Mouse (Mus musculus): ENCODE data around the gene Btaf1. TPM values are rescaled to one million over a fixed set of nuclear protein-coding genes. Genes with fewer than 3 reads are reported as not detected.

Gene Btaf1
- total RNA-seq (2021) = 10 to 100 TPM; 27.4 to 28.6 TPM

DNA sequence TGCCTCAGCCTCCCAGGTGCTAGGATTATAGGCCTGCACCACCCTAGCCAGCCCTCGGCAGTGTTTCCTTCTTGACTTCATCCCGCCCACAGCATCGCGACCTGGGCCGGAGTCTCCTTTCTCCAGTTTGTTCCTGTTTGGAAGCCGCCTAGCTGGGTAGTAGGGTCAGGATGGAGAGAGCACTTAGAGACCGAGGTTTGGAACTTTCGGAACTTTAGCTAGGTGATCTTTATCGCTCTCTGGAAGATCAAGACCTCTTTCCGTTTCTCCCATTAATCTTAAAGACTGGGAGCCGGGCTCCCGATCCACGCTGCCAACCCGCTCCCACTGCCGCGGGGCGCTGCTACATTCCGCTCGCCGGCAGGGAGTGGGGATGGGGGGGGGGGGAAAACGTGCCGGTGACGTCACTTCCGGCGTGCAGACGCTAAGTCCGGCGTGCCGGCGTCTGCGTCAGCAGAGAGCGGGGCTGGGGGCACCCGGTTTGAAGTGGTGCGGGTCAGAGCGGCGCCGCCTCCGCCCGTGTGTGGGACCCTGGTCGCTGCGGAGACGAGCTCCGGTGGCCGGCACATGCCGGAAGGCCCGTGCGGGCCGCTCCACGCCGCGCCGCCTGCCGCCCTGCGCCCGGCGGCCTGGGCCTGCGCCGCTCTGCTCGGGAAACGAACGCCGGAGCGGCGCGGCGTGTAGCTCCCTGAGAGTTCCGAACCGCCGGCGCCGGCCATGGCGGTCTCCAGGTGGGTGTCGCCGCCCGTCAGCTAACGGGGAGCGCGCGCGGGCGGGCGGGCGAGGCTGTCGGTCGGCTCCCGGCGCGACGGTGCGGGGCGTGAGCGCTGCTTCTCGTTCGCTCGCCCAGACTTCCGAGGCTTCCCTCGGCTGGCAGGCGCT, at the start of gene Btaf1:
Btaf1 (plus strand) TSS at position 409 of the 882 bp plus-strand sequence.
- DNase-seq = peak; percentile 83

- DNase-seq = no peak
Observed at GRCm38 (mm10) chr19:36877329-36877728, 48.5 kb upstream of the Btaf1 start.

GRCm38 (mm10) chr19:36878743-36879495, 47.0 kb upstream of the Btaf1 start:
- DNase-seq = no peak

DNA sequence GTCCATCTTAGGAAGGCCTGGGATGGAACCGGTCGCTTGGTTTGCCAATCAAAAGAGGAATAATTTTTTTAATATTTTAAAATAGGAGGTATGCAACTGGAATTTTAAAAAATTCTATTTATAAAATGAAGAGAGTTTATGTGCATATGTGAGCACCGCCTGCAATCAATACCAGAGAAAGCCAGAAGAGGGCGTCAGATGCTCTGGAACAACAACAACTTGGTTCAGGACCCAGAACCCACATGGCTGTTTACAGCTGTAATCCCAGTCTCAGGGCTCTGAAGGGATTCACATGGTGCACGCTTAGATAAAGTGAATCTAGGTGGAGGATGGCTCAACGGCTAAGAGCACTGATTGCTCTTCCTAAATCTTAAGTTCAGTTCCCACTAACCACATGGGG, 42.8 kb upstream of the Btaf1 start:
- DNase-seq = no peak

- no peak for DNase-seq
Observed at GRCm38 (mm10) chr19:36886316-36886715, 39.6 kb upstream of the Btaf1 start.

- no peak for DNase-seq
Observed at GRCm38 (mm10) chr19:36887706-36888105, 38.2 kb upstream of the Btaf1 start.

DNA sequence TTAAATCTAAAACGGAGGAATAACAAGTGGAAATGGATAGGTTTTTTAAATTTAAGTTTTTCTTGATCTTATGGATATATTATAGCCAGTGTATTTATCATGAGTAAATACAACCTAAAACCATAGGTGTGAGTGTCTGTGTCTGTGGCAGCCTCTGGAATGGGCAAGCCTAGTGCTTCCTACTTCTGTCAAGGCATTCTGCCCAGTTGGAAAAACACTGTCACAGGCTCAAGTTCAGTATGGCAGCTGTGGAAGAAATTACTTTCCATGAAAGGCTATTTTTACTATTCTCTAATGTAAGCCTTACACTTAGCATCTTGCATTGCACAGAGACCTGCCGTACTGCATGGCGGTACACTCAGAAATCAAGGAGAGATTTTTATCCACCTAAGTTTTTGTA, 34.1 kb upstream of the Btaf1 start:
- DNase-seq = no peak

- DNase-seq = no peak
Observed at GRCm38 (mm10) chr19:36896791-36897569, 28.9 kb upstream of the Btaf1 start.

GRCm38 (mm10) chr19:36897778-36898177, 28.1 kb upstream of the Btaf1 start:
- no peak for DNase-seq

DNA sequence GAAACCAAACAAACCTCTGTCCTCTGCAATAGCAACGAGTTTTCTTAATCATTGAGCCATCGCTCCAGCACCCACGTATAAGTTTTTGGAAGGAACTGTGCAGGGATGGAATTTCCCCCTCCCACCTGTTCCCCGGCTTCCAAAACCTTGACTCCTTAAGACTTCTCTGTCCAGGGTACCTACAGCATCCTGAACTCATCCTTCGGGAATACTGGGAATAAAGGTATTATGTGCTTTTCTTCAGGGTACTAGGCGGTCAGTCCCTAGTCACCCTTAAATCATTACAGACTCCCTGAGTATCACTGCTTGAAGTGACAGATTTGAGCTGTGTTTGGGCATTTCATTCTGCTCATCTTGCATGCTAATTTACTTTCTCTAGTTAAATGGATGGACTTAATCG, 22.5 kb upstream of the Btaf1 start:
- DNase-seq = no peak

GRCm38 (mm10) chr19:36904211-36905007, 21.5 kb upstream of the Btaf1 start:
- DNase-seq = peak; percentile 19 to 59

DNA sequence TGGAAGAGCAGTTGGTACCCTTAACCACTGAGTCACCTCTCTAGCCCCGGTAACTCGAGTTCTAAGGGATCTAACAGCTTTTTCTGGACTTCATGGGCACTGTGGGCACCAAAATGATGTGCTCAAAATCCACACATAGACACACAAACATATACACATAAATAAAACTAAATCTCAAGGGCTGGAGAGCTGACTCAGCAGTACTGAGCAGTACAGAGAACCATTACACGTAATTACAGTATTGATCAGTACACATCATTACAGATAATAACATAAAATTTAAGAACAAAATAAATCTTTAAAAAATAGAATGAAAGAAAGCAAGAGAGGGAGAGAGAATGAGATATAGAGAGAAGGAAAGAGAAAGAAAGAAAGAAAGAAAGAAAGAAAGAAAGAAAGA, 16.7 kb upstream of the Btaf1 start:
- no peak for DNase-seq

DNA sequence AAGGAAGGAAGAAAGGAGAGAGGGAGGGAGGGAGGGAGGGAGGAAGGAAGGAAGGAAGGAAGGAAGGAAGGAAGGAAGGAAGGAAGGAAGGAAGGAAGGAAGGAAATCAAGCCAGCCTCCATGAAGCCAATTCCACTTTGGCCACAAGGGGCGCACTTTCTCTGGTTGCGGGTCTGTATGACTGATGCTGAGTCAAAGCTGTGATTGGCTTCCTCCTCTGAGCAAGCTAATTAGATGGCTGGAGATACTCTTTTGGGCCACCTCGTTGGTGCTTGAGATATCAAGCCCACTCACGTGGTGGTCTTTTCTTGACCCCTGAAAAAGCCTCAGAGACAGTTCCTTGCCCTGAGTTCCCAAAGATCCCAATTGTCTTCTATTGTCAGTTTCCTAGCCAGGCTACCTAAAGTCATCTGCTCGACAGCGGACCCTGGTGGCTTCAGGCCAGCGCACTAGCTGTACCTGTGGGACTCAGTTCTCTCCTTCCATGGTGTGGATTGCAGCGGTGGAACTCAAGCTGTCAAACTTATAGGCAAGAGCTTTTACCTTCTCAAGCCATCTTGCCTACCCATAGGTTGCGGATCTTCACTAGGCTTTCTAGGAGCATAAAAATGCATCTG, 16.1 kb upstream of the Btaf1 start:
- no peak for DNase-seq

DNA sequence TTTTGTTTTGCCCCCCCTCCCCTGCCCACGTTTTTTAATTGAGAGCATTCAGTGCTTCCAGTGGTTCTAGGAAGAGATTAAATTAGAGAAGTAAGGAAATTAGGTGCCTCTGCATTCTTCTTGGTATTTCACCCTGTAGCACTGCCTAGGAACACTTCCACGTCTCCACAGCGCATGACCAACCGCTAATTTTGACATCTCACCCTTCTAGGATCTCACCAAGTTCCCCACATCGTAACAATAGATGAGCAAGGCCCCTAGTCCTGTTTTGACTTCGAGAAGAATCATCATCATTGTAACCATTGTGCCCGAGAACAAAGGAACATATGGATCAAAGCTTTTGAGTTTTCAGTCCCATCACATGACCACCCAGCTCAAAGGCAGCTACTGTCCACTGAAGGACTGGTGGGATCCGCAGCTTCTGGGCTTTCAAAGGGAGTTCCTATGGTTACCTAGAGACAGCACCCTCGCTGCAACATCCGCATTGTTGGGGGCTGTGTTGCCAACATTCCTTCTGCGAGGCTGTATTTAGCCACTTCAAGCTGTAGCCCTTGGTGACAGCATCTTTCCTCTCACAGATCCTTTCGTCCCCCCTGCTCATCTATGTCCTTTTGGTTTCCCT, 15.3 kb upstream of the Btaf1 start:
- DNase-seq = peak; percentile 27 to 32

GRCm38 (mm10) chr19:36913064-36913463, 12.8 kb upstream of the Btaf1 start:
- no peak for DNase-seq

DNA sequence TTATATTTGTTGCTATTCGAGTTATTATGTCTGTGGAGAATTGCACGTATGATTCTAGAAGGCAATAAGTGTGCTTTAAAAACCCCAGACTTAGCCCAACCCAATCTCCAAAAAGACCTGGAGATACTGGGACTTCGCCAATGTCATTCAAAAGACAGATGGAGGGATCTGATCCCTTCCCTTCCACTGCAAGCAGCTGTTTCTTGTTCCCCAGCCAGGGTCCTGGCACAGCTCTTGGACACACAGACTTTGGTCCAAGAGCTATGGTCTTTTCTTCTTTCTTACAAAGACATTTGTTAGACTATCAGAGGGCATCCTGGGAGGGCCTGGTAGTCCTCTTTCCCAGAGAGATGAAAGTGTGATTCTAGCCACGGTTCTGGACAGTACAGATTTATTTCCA, 9.7 kb upstream of the Btaf1 start:
- no peak for DNase-seq

DNA sequence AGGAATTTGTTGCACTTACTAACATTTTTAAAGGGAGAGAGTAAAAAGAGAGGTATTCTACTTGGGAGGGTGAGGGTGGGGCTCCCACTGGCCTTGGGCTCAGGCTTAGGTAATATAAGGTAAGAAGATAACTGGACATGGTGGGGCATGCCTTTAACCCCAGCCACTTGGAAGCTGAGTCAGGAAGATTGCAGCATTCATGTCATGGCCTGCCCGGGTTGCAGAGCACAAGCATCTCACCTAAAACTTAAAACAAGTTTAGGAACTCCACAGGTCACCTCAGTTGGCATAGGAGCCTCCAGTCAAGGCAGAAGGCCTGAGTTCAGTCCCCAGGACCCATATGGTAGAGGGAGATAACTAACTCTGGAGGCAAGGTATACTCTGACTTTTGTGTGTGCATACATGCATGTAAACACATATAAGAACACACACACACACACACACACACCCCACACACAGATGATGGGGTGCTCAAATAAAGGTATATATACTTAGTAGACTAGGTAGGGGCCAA, 8.9 kb upstream of the Btaf1 start:
- no peak for DNase-seq

DNA sequence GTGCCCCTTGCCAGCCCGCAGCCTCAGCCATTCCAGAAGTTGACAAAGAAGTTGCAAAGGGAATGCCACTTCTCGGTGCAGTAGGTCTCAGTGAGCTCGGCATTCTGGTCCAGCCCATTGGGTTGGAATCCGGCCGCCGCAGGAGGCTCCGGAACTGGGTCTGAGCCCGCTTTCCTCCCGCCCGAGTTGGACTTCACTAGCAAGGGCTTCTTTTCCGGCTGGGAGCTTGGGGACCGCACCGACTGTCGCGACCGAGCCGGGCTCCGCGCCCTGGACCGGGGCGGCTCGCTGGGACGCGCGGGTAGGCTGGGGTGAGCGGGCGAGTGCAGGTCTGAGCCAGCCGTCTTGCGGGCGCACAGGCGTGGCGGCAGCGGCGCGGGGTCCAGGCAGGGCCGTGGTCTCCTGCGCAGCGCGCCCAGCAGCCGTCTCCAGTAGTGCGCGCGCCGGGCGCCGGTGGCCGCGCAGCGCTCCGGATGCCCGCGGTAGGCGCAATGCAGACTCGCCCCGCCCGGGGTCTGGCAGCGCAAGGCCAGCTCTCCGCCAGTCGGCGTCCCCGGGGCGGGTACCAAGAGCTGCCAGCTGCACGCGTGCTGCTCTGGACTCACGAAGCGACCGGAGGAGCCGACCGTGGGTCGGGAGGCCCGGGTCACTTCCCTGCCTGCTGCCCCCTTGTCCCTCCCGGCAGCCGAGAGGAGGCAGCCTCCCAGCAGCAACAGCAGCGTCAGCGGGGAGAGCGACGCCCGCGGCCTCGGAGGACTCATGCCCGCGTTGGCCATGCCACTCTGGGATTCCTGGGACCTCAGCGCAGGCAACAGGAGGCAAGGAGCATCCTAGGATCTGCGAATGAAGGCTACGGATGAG, 7.2 kb upstream of the Btaf1 start:
- peak; percentile 85 to 86 for DNase-seq

DNA sequence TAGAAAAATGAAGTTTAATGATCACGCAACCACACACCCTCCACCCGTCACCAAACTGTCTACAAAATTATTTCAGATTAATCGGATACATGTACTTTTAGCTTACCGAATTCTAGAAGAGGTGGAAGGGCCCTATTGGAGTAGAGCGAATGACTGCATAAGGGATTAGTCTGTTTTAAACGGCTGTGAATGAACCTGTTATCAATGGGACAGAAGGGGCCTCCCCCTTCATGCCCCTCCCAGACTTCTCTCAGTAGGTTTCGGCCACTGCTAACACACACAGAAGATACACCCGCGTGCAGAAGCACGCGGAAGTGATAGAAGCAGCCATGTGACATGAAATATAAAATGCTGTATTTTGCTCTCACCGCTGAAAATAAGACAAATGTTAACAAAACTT, 6.4 kb upstream of the Btaf1 start, which contains the start of gene Fgfbp3:
Fgfbp3 (minus strand) TSS at position 150 of the 400 bp plus-strand sequence.
- DNase-seq = no peak

DNA sequence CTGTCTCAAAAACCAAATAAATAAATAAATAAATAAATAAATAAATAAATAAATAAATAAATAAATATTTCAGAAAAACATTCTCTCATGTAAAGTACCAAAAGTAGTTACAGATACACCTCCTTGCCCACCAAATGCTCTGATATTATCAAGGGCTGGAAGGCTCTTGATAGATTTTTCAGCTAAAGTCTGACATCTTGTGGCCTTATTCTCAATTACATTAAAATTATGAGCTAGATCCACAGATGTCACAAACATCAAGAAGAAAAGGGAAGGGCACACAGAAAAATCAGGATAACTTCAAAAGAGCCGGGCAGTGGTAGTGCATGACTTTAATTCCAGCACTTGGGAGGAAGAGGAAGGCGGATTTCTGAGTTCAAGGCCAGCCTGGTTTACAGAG, 3.9 kb upstream of the Btaf1 start:
- DNase-seq = no peak

All from layer of hippocampus, postnatal 36 days (tissue).